Mouse (Mus musculus) E14TG2a.4 (cell line): Measurements from ENCODE around the gene Clpsl2.

Experiments used
- CTCF ChIP-seq: conservative IDR thresholded peaks from 2 replicates; pipeline ENCODE4 v1.5.1; 2014; ENCODE audit warnings: low read length
- NANOG ChIP-seq: IDR thresholded peaks from 2 replicates; pipeline ENCODE4 v1.6.1; 2014; ENCODE audit warnings: borderline replicate concordance, low read length, mixed read lengths

GRCm38 (mm10) chr17:28524831-28525430, 24.3 kb upstream of the Clpsl2 start:
- TF ChIP-seq CTCF = no peak
- no peak for TF ChIP-seq NANOG
